Mouse (Mus musculus) kidney, adult 2 months (tissue): ENCODE measurements around the gene Comp. TPM values are rescaled to one million over a fixed set of nuclear protein-coding genes. Genes with fewer than 3 reads are reported as not detected.

Source experiments
- DNase-seq: peaks from one replicate; pipeline ENCODE4 v3.0.0; 2021
- H3K27ac ChIP-seq: fragments of 200-500 bp; 2 replicates; pipeline ENCODE4 v1.5.1; 2012; ENCODE audit warnings: low read depth, low read length, control low read depth, inconsistent platforms; ENCODE audit not compliant: insufficient read depth
- H3K27me3 ChIP-seq: fragments of 200-500 bp; replicated peaks from 2 replicates; pipeline ENCODE4 v1.6.1; 2012; ENCODE audit warnings: mild to moderate bottlenecking, moderate library complexity, low read length, inconsistent platforms; ENCODE audit not compliant: control insufficient read depth, insufficient read depth
- H3K36me3 ChIP-seq: fragments of 200-500 bp; 2 replicates; pipeline ENCODE4 v1.6.1; 2012; ENCODE audit warnings: mild to moderate bottlenecking, moderate library complexity, low read length, inconsistent platforms; ENCODE audit not compliant: control insufficient read depth, insufficient read depth
- H3K4me1 ChIP-seq: fragments of 200-500 bp; 2 replicates; pipeline ENCODE4 v1.6.1; 2011; ENCODE audit warnings: low read length; ENCODE audit not compliant: control insufficient read depth, insufficient read depth
- H3K4me3 ChIP-seq: fragments of 200-500 bp; 2 replicates; pipeline ENCODE4 v1.5.1; 2011; ENCODE audit warnings: mild to moderate bottlenecking, low read depth, low read length, control low read depth; ENCODE audit not compliant: insufficient read depth
- CTCF ChIP-seq: fragments of 200-500 bp; conservative IDR thresholded peaks from 2 replicates; pipeline ENCODE4 v1.5.1; 2011; ENCODE audit warnings: low read depth, mild to moderate bottlenecking, control low read depth, low read length, moderate library complexity, mixed read lengths; ENCODE audit not compliant: insufficient read depth, insufficient read length
- POLR2A ChIP-seq: fragments of 200-500 bp; IDR thresholded peaks from one replicate; pipeline ENCODE4 v1.6.1; 2011; ENCODE audit warnings: low read depth, low read length, control low read depth
- WGBS: fragments of 180-500 bp; shearing (Covaris S2); methylation state at CpG from one replicate; pipeline ENCODE4 v1.1.7; 2018; 5-methylcytosine and 5-hydroxymethylcytosine counted together
- polyA plus RNA-seq: library from polyadenylated mRNA; depleted of rRNA; stranded (reverse); fragments of >200 nt; gene quantifications from 2 replicates; pipeline ENCODE4 v1.2.3, GENCODE M21; 2012

Gene Comp
- polyA plus RNA-seq, 1 experiment = 1.6 TPM

GRCm38 (mm10) chr8:70353194-70353817 is 20.1 kb upstream of the Comp start, which contains the start of gene Upf1:
Gene Upf1, minus strand, starts transcription at chr8:70353278.
- DNase-seq = peak; percentile 99
- WGBS = under 1% methylated on average over 69 of the region's 69 CpGs
- H3K4me1 ChIP-seq = peaks cover 40% of the 10 kb centered on the region
- H3K4me3 ChIP-seq = peak within 1 kb of the TSS; percentile 96
- no peaks in the 10 kb centered on the region for H3K27me3 ChIP-seq
- peak within 1 kb of the TSS; percentile 58 for H3K27ac ChIP-seq
- TF ChIP-seq CTCF = no peak
- TF ChIP-seq POLR2A = peak; percentile 33
- H3K36me3 ChIP-seq = no peaks in the 10 kb centered on the region

- Histone ChIP-seq H3K27me3 (no peaks in the 10 kb centered on the region), H3K4me3 (no peak overlapping the region), H3K27ac (no peak overlapping the region), H3K36me3 (no peaks in the 10 kb centered on the region), H3K4me1 (peaks cover 33% of the 10 kb centered on the region)
- DNase-seq = no peak
- WGBS = 53% methylated on average over 4 of the region's 4 CpGs
- TF ChIP-seq CTCF (no peak), POLR2A (no peak)
Measured at GRCm38 (mm10) chr8:70354004-70354403, 19.4 kb upstream of the Comp start.

GRCm38 (mm10) chr8:70356111-70356510 is 17.2 kb upstream of the Comp start:
- WGBS = 76% methylated on average over 1 of the region's 1 CpGs
- Histone ChIP-seq H3K4me3 (no peak overlapping the region), H3K36me3 (no peaks in the 10 kb centered on the region), H3K27me3 (no peaks in the 10 kb centered on the region), H3K27ac (no peak overlapping the region), H3K4me1 (peaks cover 16% of the 10 kb centered on the region)
- DNase-seq = no peak
- no peak for TF ChIP-seq CTCF
- no peak for TF ChIP-seq POLR2A

- no peaks in the 10 kb centered on the region for H3K36me3 ChIP-seq
- no peak overlapping the region for H3K27ac ChIP-seq
- no peak overlapping the region for H3K4me3 ChIP-seq
- WGBS = 16% methylated on average over 3 of the region's 3 CpGs
- no peak for TF ChIP-seq POLR2A
- no peak for TF ChIP-seq CTCF
- no peaks in the 10 kb centered on the region for H3K27me3 ChIP-seq
- peaks cover 2% of the 10 kb centered on the region; the same call in 1 of the 2 replicates for H3K4me1 ChIP-seq
- DNase-seq = peak; percentile 41
Measured at GRCm38 (mm10) chr8:70359411-70359810, 13.9 kb upstream of the Comp start.

- Histone ChIP-seq H3K4me1 (peaks cover 4% of the 10 kb centered on the region; the same call in 1 of the 2 replicates), H3K4me3 (no peak overlapping the region), H3K36me3 (no peaks in the 10 kb centered on the region), H3K27ac (no peak overlapping the region), H3K27me3 (no peaks in the 10 kb centered on the region)
- 58% methylated on average over 4 of the region's 4 CpGs for WGBS
- DNase-seq = peak; percentile 42
- TF ChIP-seq POLR2A = no peak
- TF ChIP-seq CTCF = peak; percentile 32; the same call in 1 of the 2 replicates
Measured at GRCm38 (mm10) chr8:70360769-70361168, 12.6 kb upstream of the Comp start.

GRCm38 (mm10) chr8:70361484-70362032 is 11.8 kb upstream of the Comp start:
- Histone ChIP-seq H3K4me1 (peaks cover 4% of the 10 kb centered on the region; the same call in 1 of the 2 replicates), H3K36me3 (no peaks in the 10 kb centered on the region), H3K4me3 (no peak overlapping the region), H3K27ac (no peak overlapping the region), H3K27me3 (no peaks in the 10 kb centered on the region)
- TF ChIP-seq POLR2A (no peak), CTCF (no peak)
- DNase-seq = no peak
- WGBS = 81% methylated on average over 10 of the region's 10 CpGs

GRCm38 (mm10) chr8:70364066-70364465 is 9.3 kb upstream of the Comp start:
- no peak overlapping the region for H3K27ac ChIP-seq
- WGBS = 44% methylated on average over 5 of the region's 5 CpGs
- H3K27me3 ChIP-seq = no peaks in the 10 kb centered on the region
- H3K4me3 ChIP-seq = no peak overlapping the region
- H3K36me3 ChIP-seq = no peaks in the 10 kb centered on the region
- DNase-seq = peak; percentile 90
- TF ChIP-seq CTCF = no peak
- no peak for TF ChIP-seq POLR2A
- peaks cover 4% of the 10 kb centered on the region; the same call in 1 of the 2 replicates for H3K4me1 ChIP-seq
